ENCODE assay signal across 7 mouse cellular contexts in genomic region chr16:77989791-77990325, GRCm38 (mm10).
"Had no signal": no experiment of that assay in that cellular context is flagged by ENCODE, and none has a peak within 500 bp of the region (broad histone marks: within the 10 kb centered on the region; RNA-seq: fewer than 3 reads in every experiment).

No protein-coding gene starts in this region.

- ATAC-seq: midbrain, embryonic 15.5 days had no signal

- H3K9me3 ChIP-seq: midbrain, embryonic 15.5 days had no signal

- DNase-seq: kidney, adult 18-20 months; lung, postnatal 4 days; thymus, postnatal 36 days had no signal

- H3K9ac ChIP-seq: liver, embryonic 14.5 days; midbrain, embryonic 15.5 days had no signal

- H3K27ac ChIP-seq: left cerebral cortex, adult 2 months; liver, embryonic 14.5 days; midbrain, embryonic 10.5 days; midbrain, embryonic 15.5 days had no signal

- H3K4me2 ChIP-seq: midbrain, embryonic 15.5 days had no signal

- H3K27me3 ChIP-seq: midbrain, embryonic 15.5 days had no signal

- H3K4me1 ChIP-seq: midbrain, embryonic 10.5 days; midbrain, embryonic 15.5 days had no signal

- H3K4me3 ChIP-seq: left cerebral cortex, adult 2 months; midbrain, embryonic 10.5 days; midbrain, embryonic 15.5 days had no signal

- H3K36me3 ChIP-seq: midbrain, embryonic 10.5 days; midbrain, embryonic 15.5 days had no signal
